Mouse (Mus musculus) ovary, postnatal 36 days (tissue): Measurements from ENCODE around the gene 4930503B20Rik.

ENCODE experiments used
- DNase-seq: peaks from one replicate; pipeline ENCODE4 v3.0.0; 2022; ENCODE audit warnings: low spot score, mixed read lengths

Gene 4930503B20Rik

GRCm38 (mm10) chr3:146650716-146651115 is 401 bp downstream of the 4930503B20Rik start:
- DNase-seq: no peak

- no peak for DNase-seq
These were observed 1.7 kb downstream of the 4930503B20Rik start for GRCm38 (mm10) chr3:146649311-146649894.

GRCm38 (mm10) chr3:146641818-146642427 is 9.2 kb downstream of the 4930503B20Rik start:
- DNase-seq: no peak

GRCm38 (mm10) chr3:146632506-146632905 is 18.6 kb downstream of the 4930503B20Rik start:
- no peak for DNase-seq

GRCm38 (mm10) chr3:146628227-146628982 is 22.7 kb downstream of the 4930503B20Rik start:
- no peak for DNase-seq

- no peak for DNase-seq
These were observed 25.4 kb downstream of the 4930503B20Rik start for GRCm38 (mm10) chr3:146625766-146626165.

GRCm38 (mm10) chr3:146621966-146622365 is 29.2 kb downstream of the 4930503B20Rik start:
- DNase-seq: no peak

GRCm38 (mm10) chr3:146620555-146621249 is 30.4 kb downstream of the 4930503B20Rik start:
- no peak for DNase-seq

GRCm38 (mm10) chr3:146620101-146620500 is 31.0 kb downstream of the 4930503B20Rik start:
- no peak for DNase-seq

- no peak for DNase-seq
These were observed 32.8 kb downstream of the 4930503B20Rik start for GRCm38 (mm10) chr3:146618357-146618756.

- no peak for DNase-seq
These were observed 33.2 kb downstream of the 4930503B20Rik start for GRCm38 (mm10) chr3:146617946-146618345.

- DNase-seq: no peak
These were observed 34.4 kb downstream of the 4930503B20Rik start for GRCm38 (mm10) chr3:146616533-146617283.

- no peak for DNase-seq
These were observed 35.6 kb downstream of the 4930503B20Rik start, which contains the start of gene Dnase2b for GRCm38 (mm10) chr3:146615496-146615895. Gene Dnase2b (minus strand): TSS chr3:146615596.

GRCm38 (mm10) chr3:146611821-146612220 is 39.3 kb downstream of the 4930503B20Rik start:
- peak; percentile 10 for DNase-seq

- no peak for DNase-seq
These were observed 39.9 kb downstream of the 4930503B20Rik start for GRCm38 (mm10) chr3:146611261-146611660.

- no peak for DNase-seq
These were observed 40.8 kb downstream of the 4930503B20Rik start for GRCm38 (mm10) chr3:146610322-146610721.

- no peak for DNase-seq
These were observed 43.7 kb downstream of the 4930503B20Rik start for GRCm38 (mm10) chr3:146607368-146607767.

GRCm38 (mm10) chr3:146604647-146605046 is 46.5 kb downstream of the 4930503B20Rik start:
- no peak for DNase-seq

- DNase-seq: no peak
These were observed 48.6 kb downstream of the 4930503B20Rik start for GRCm38 (mm10) chr3:146602531-146602930.

GRCm38 (mm10) chr3:146601205-146601604 is 49.9 kb downstream of the 4930503B20Rik start:
- DNase-seq: no peak

GRCm38 (mm10) chr3:146599198-146599900 is 51.8 kb downstream of the 4930503B20Rik start:
- no peak for DNase-seq
